Mouse (Mus musculus) gastrocnemius, postnatal 25 days (tissue): ENCODE data around the gene Grin3b. TPM values are rescaled to one million over a fixed set of nuclear protein-coding genes. Genes with fewer than 3 reads are reported as not detected.

Experiments
- DNase-seq: peaks from one replicate; pipeline ENCODE4 v3.0.0; 2022
- total RNA-seq, 2 experiments: library from RNA; stranded (reverse); gene quantifications; 1 replicate in 1 of 2; 2 replicates in 1 of 2; pipeline ENCODE4 v1.2.3; 2021

The Grin3b gene
- total RNA-seq, 2 experiments from 2014 or later: not detected

DNA sequence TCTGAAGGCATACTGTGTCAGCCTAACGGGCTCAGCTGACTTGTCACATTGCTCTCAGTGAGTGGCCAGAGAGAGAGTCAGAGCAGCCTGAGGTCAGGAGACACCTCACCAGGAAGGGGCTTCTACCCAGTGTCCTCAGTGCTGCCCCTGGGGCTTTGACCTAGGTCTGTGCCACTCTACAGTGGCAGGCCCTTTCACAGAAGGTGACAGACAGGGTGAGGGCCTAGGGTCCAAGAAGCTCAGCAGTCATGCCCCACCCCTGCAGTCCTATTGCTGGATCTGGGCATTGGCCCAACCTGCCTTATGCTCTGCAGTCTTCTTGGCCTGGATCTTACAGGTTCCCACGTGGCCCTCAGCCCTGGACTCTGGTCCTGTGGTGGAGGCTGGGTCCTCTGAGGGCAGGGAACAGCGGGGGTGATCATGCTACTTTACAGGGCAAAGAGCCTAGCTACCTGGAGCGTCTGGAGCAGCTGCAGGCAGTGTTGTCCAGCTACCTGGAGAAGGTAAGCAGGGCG, 3.6 kb upstream of the Grin3b start:
- no peak for DNase-seq

DNA sequence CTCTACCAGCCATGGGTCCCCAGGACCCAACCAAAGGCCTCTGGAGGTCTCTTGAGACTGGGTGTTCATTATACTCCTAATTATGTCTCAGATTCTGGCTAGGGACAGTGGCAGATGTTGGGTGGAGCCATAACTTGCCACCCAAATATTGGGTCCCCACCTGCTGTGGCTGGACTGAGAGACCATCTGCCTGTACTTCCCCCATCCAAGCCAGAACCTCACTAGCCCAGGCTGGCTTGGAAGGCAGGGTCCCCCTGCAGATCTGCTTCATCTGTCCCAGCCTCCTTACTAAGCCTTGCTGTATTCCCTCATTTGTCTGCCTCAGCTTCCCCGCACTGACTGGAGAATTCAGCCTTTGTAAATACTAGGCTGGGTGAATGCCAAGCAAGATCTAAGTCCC, 2.3 kb upstream of the Grin3b start:
- no peak for DNase-seq

DNA sequence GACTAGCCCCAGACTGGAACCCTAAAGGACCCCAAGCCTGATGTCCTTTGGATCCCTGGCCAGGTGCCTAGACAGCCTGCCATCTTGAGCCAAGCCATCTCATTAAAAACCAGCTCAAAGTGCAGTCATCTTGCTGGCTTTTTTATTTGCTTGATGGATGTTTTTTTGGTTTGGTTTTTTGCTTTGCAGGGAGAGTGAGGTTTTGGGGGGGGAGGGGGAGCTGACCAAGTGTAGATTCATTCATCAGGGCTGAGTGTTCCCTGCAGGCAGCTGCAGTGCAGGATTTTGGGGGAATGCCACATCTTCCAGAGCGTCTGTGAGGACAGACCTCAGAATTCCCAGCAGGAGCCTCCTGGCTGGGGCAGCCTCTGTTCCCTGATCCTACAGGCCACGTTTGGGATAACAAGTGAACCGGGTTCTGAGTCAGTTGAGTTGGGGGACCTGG, 1.4 kb upstream of the Grin3b start:
- no peak for DNase-seq

DNA sequence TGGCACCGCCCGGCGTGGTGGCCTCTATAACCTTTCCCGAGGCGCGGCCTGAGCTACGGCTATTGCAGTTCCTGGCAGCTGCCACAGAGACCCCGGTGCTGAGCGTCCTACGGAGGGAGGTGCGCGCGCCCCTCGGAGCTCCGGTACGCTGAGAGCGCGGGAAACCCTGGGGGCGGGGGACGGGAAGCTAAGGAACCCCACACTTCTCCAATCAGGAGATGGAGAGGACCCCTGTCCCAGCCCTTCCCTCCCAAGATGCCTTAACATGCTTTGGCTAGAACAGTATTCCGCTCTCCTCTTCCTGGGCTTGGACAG, 625 bp downstream of the Grin3b start:
- no peak for DNase-seq

DNA sequence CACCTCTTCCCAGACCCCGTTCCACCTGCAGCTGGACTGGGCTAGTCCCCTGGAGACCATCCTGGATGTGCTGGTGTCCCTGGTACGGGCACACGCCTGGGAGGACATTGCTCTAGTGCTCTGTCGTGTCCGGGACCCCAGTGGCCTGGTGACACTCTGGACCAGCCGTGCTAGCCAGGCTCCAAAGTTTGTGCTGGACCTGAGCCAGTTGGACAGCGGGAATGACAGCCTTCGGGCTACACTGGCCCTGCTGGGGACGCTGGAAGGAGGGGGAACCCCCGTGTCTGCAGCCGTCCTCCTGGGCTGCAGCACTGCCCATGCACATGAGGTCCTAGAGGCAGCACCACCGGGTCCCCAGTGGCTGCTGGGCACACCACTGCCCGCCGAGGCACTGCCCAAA, 2.3 kb downstream of the Grin3b start:
- DNase-seq: no peak

DNA sequence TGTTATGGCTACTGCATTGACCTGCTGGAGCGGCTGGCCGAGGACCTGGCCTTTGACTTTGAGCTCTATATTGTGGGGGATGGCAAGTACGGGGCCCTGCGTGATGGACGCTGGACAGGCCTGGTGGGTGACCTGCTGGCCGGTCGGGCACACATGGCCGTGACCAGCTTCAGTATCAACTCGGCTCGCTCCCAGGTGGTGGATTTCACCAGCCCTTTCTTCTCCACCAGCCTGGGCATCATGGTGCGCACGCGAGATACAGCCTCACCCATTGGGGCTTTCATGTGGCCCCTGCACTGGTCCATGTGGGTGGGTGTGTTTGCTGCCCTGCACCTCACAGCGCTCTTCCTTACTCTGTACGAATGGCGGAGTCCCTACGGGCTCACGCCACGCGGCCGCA, 3.6 kb downstream of the Grin3b start:
- no peak for DNase-seq

DNA sequence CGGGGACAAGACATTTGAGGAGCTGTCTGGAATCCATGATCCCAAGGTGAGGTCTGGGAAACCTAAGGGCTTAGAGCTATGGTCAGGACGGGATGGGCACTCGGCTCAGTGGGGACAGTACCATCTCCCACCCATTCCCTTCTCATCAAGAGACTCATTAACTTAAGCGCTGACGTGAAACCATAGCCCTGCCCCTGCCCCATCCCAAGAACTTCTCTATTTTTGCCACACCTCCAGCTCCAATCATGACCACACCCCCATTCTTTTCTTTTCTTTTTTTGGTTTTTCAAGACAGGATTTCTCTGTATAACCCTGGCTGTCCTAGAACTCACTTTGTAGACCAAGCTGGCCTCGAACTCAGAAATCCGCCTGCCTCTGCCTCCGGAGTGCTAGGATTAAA, 4.2 kb downstream of the Grin3b start:
- DNase-seq: no peak

DNA sequence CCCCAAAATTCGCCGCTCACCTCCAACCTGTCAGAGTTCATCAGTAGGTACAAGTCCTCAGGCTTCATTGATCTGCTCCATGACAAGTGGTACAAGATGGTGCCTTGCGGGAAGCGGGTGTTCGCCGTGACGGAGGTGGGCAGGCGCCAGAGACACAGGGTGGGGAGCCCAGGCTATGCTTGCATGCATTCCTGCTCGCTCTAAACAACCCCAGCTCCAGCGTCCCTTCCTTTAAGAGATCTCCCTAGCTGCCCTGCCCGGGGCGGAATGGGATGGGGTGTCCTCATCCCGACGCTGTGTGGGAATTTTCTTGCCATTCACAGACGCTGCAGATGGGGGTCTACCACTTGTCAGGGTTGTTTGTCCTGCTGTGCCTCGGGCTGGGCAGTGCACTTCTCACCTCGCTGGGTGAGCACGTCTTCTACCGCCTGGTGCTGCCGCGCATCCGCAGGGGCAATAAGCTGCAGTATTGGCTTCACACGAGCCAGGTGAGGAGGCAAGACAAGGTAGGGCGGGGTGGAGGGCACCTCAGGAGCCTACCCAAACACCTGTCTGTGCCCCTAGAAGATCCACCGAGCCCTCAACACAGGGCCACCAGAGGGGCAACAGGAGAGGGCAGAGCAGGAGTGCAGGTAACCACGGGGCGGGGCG, 5.7 kb downstream of the Grin3b start:
- DNase-seq: no peak

DNA sequence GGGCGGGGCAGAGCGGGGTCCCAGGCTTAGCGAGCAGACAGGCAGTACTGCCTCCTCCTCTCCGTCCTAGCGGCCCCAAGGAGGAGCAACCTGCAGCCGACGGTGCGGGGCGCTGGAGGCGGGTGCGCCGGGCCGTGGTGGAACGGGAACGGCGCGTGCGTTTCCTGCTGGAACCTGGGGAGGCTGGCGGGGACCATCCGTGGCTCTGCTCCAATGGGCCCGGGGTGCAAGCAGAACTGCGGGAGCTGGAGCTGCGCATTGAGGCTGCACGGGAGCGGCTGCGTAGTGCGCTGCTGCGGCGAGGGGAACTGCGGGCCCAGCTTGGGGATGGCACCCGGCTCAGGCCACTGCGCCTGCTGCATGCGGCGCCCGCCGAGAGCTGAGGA, 6.2 kb downstream of the Grin3b start:
- no peak for DNase-seq

DNA sequence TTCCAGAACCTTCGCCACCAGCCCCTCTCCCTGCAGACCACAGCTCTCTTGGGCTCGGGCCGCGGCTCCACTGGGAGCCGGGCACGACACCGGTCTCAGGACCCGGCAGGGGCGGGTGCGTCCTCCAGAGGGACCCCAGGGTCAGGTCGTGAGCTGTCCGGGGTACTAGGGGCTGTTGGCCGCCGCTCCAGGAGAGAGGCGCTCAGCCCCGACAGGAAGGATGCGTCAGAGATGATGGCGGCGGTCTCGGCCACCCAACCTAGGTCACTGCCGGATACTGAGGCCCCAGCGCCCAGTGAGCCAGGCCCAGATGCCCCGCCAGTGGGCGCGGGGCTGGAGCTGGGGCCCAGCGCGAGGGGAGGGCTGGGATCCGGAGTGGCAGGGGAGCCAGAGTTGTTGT, 6.8 kb downstream of the Grin3b start:
- DNase-seq: no peak

DNA sequence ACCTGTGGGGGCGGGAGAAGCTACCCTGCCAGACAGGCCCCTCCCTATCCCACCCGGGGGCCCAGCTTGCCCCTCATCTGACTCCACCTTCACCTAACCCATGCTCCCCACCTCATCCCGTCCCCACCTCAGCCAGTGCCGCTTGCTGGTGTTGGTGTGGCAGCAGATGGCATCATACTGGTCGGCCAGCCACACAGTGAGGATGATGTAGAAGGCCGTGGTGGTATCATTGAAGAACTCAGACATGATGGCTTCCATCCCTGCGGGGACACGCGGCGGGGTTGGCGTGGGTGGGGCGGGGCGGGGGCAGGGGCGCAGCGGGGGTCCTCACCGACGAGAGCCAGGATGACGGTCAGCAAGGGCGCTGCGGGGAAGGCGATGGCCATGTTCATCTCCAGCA, 7.5 kb downstream of the Grin3b start:
- DNase-seq: no peak

DNA sequence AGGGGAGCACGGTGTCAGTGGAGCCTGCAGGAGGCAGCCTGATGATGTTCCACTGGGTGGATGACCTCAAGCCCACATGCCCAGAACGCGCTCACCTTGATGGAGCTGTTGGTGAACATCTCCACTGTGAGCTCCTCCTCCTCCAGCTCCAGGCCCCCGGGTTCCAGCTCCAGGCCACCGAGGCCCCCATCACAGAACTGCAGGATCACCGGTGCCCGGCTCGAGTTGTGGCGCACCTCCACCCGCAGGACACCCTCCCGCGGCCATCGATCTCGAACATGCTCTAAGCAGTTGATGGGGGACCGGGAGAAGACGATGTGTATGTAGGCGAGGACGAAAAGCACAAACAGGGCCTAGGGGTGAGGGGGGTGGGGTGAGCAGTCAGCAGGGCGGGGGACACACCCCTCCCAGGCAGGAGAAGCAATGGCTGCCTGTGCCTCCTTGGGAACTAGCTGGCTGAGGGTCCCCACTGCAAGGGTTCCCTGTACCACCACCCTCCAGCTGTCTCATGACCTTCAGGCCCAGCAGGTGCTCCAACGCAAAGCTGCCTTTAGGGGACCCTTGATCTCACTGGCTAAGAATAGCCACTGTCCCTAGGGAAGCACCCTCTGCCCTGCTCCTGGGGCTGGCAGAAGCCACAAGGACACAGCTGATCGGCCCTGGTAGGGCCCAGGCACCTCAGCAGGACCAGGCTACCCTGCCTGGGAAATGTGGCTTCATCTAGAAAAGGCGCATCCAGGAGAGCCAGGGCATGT, 9.1 kb downstream of the Grin3b start:
- no peak for DNase-seq

DNA sequence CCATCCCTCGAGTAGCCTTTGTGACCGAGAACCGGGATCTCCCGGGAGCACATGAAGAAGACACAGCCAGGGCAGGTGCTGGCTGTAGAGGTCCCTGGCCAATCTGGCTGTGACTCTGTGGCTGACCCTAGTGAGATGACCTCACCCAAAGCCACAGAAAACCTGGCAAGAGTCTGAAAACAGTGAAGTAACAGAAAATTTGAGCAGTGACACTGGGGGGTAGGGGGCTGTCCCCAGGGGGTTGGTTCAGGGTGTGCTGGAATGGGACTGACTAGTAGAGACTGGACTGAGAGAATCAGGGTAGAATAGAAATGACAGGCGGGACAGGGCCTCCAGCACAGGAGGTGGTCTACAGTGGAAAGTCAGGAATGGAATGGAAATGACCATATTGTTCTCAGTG, 12.7 kb downstream of the Grin3b start:
- no peak for DNase-seq

DNA sequence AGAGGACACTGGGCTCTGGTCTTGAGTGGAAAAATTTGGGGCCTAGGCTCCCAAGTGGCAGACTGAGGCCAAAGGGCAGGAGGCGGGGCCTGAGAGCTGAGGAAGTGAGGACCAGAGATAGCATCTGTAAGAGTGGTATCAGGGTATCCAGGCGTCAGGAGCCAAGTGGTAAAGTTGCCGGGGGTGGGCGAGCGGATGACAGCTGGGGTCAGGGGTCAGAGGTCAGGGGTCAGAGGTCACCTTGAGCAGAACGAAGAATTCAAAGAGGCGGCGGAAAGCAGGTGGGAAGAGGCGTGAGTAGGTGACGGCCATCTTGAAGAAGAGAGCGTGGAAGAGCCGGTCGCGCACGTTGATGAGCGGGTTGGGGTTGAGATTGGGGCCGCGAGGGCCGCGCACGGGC, 13.2 kb downstream of the Grin3b start:
- peak; percentile 71 for DNase-seq

DNA sequence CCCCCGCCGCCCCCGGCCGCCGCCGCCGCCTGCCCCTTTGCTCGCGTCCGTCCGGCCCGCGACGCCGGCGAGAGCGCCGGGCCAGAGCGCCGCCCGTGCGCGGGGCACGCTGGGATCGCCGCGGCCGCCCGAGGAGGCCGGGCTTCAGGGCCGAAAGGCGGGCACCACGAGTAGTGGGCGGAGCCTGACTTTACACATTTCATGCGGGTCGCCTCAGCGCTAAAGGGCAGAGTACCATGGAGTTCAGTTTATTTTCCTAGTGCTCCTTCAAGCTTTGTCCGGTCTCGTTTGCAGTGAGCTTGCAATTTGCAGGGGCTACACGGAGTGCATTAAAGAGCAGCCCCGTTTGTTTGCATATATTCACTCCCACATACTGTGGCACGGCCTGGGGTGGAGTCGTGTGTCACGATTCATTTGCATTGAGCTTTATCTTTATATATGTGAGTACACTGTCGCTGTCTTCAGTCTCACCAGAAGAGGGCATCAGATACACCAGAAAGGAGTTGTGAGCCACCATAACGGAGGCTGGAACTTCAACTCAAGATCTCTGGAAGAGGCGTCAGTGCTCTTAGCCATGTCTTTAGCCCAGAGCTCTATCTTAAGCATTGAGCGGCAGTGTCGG, 13.8 kb downstream of the Grin3b start, which contains the start of gene Tmem259:
TSS of gene Tmem259 (minus strand) at position 136 of the 622 bp plus-strand sequence.
- DNase-seq: peak; percentile 86

DNA sequence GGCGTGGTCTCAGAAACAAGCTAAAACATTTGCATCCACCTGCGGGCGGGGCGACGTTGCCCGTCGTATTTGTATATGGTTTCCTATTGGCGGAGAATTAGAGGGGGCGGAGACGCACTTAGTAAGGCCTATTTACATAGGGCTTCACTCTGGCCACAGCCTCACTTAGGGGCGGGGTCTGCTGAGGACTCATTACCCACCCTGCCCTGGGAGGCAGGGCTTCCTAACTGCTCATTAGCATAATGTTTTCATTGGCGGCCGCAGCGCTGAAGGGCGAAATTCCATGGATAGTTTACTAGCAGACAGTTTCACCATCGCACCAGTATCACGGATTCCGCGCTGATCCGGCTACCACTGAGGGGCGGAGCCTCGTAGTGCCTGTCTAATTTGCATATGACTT, 14.4 kb downstream of the Grin3b start:
- DNase-seq: peak; percentile 97

DNA sequence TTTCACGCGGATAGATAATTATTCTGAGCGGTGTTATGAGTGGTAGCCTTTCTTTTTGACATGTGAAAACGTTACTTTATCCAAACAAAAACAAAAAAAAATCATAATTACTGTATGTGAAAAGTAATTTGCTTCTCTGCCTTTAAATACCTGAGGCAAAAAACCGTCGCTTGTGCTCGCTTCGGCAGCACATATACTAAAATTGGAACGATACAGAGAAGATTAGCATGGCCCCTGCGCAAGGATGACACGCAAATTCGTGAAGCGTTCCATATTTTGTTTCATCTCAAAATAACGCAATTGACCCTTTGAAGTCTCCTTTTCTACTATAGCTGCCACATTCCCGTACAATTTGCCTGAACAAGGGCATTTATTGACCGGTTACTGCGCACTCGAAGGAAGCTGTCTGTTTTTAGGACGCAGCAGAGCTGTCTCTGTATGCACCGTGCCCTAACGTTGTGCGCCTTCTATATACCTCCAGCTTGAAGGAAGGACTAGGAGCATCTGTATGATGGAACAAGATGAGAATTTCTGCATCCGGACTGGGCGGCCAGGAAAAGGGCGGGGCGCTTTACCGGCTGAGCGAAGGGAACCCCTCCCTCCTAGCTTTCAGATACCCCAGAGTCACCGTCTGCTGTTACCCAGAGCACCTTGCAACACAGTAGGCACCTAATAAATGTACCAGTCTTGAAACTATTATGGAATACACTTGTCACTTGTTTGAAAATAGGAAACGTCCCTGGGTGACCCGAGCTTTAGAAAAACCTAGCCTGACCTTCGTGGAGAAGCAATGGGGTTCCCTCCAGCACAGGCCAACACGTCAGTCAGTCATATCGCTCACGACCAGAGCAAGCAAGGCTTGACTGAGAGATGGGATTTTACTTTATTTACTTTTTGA, 15.1 kb downstream of the Grin3b start:
- peak; percentile 60 for DNase-seq

DNA sequence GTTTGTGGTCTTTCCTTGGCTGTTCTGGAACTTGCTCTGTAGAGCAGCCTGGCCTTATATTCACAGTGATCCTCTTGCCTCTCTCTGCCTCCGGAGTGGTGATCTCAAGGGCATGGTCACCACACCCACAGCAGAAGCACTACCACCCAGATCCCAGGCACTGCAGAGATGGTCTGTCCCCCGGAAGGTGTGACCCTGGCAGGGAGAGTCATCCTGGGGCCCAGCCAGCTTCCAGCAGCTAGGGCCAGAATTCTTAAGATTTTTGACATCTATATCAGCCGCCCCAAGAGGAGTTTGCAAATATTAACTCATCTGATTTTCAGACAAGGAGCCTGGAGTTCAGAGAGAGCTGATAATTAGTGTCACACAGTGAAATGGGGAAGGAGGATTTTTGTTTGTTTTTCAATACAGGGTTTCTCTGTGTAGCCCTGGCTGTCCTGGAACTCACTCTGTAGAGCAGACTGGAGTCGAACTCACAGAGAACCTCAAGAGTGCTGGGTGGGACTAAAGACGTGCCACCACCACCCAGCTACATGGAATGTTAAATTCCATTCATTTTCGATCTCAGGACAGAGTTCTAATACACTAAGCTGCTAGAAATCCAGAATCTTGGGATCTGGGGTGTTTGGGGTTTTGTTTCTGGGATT, 15.8 kb downstream of the Grin3b start:
- DNase-seq: no peak

DNA sequence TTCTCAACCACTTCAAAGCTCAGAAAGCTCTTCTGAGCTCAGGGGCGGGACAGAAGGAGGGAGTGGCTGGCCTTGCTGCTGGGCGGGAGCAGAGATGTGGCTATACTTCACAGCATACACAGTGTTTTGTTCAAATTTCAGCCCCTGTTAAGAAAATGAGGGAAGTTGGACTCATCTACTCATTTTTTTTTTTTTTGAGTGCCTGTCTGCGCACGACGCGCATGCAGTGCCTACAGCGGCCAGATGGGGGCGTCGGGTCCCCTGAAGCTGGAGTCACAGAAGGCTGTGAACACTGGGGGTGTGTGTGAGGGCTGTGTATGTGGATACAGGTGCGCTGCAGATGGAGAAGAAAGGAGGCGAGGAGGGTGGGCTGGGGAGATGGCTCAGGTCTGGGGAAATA, 16.4 kb downstream of the Grin3b start:
- DNase-seq: peak; percentile 78

DNA sequence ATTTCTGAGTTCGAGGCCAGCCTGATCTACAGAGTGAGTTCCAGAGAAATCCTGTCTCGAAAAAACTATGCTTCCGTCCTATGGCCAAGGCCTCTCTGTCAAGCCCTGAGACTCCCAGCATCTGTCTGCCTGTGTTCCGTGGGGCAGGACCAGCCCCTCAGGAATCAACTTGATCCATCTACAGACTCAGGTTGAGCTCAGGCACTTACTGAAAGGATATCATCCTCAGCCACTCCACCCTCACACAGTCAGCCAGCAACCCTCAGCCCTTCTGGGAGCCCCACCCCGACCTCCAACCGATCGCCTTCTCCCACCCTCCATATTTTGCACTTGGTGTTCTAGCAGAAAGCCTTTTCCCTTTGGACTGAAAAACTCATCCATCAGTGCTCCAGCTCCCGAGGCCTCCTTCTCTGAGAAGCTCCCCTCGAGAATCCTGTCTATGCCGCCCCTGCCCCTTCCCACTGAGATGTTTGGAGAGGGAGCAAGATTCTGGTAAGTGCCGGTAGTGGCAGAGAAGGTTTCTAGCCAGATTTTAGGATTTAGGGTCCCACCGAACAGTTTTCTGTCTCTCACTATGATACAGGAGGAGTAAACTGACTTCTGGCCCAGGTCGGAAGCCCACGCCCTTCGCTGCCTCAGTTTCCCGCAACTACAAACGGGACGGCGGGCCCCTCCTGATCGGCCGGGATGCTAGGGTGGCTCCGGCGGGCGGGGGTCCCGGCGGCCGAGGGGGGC, 17.4 kb downstream of the Grin3b start:
- no peak for DNase-seq
